Mouse (Mus musculus) CH12F3 (cell line): ENCODE measurements around the gene Hoxc6.

ENCODE experiments used
- in situ Hi-C: fragments of 300-500 bp; cut with MboI; formaldehyde crosslinking; loops from 2 replicates; pipeline ENCODE4 v1.14.3; 2020; ENCODE audit warnings: low sequenced_read_pairs

Hoxc6 gene

GRCm38 (mm10) chr15:103010112-103010846 is 12.2 kb downstream of the Hoxc6 start:
- in situ Hi-C loops = no loop called here

- in situ Hi-C loops = no loop called here
These were observed 12.9 kb downstream of the Hoxc6 start for GRCm38 (mm10) chr15:103010847-103011555.

- in situ Hi-C loops = no loop called here
These were observed 13.9 kb downstream of the Hoxc6 start for GRCm38 (mm10) chr15:103011928-103012486.

- in situ Hi-C loops = no loop called here
These were observed 15.4 kb downstream of the Hoxc6 start for GRCm38 (mm10) chr15:103013238-103013984.

GRCm38 (mm10) chr15:103014166-103015008 is 16.3 kb downstream of the Hoxc6 start:
- in situ Hi-C loops = no loop called here

GRCm38 (mm10) chr15:103015009-103015399 is 16.9 kb downstream of the Hoxc6 start:
- in situ Hi-C loops = no loop called here

GRCm38 (mm10) chr15:103015406-103016166 is 17.5 kb downstream of the Hoxc6 start:
- in situ Hi-C loops = no loop called here

- in situ Hi-C loops = no loop called here
These were observed 20.6 kb downstream of the Hoxc6 start, which contains the start of gene Hoxc4 for GRCm38 (mm10) chr15:103018636-103019035. TSS of gene Hoxc4 (plus strand) at chr15:103018934.

- in situ Hi-C loops = no loop called here
These were observed 22.9 kb downstream of the Hoxc6 start for GRCm38 (mm10) chr15:103020899-103021418.

- in situ Hi-C loops = no loop called here
These were observed 23.5 kb downstream of the Hoxc6 start for GRCm38 (mm10) chr15:103021544-103021943.

- in situ Hi-C loops = no loop called here
These were observed 26.1 kb downstream of the Hoxc6 start for GRCm38 (mm10) chr15:103024131-103024530.

GRCm38 (mm10) chr15:103027266-103028235 is 29.5 kb downstream of the Hoxc6 start:
- in situ Hi-C loops = no loop called here

GRCm38 (mm10) chr15:103028916-103029512 is 31.0 kb downstream of the Hoxc6 start:
- in situ Hi-C loops = no loop called here

- in situ Hi-C loops = no loop called here
These were observed 32.1 kb downstream of the Hoxc6 start for GRCm38 (mm10) chr15:103030142-103030541.

- in situ Hi-C loops = no loop called here
These were observed 34.1 kb downstream of the Hoxc6 start for GRCm38 (mm10) chr15:103032167-103032566.

- in situ Hi-C loops = no loop called here
These were observed 34.9 kb downstream of the Hoxc6 start for GRCm38 (mm10) chr15:103032646-103033575.
